Mouse (Mus musculus) brain, embryonic 14.5 days (tissue): ENCODE data around the gene Higd2a.

Experiments used
- CTCF ChIP-seq: fragments of 200-500 bp; IDR thresholded peaks from 2 replicates; pipeline ENCODE4 v1.5.1; 2012; ENCODE audit warnings: inconsistent platforms, mild to moderate bottlenecking, moderate library complexity, borderline replicate concordance; ENCODE audit not compliant: insufficient read depth, insufficient read length; ENCODE audit errors: extremely low read depth
- POLR2A ChIP-seq: fragments of 200-500 bp; IDR thresholded peaks from 2 replicates; pipeline ENCODE4 v1.6.1; 2012; ENCODE audit warnings: mild to moderate bottlenecking, inconsistent platforms, borderline replicate concordance; ENCODE audit not compliant: poor library complexity, insufficient read depth, insufficient read length, severe bottlenecking; ENCODE audit errors: extremely low read depth

DNA sequence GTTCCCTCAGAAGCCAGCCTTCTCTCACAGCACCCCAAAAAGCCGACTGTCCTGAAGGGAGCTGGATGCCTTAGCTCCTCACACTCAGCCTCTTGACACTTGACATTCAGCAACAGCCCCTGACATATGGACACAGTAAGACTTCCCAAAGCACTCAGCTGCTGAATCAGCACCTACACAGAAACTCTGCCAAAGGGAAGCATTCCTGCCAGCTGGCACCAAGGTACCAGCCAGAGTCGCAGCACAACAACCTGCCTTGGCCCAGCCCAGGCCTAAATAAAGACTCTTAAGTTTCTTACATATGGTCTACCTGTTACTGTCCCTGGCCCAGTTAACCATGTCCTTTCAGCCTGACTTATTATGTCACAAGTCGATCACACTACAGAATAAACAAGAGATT, 33.2 kb upstream of the Higd2a start:
- TF ChIP-seq CTCF (no peak), POLR2A (no peak)
